Mouse (Mus musculus): ENCODE data around the gene Wsb2.
"Not testable (repeated sequence)": the region's sequence is repeated elsewhere in the genome, so short reads cannot be mapped to it uniquely, and the experiment has no call there.

The Wsb2 gene

GRCm38 (mm10) chr5:117357478-117358247 lies 559 bp downstream of the Wsb2 start:
- peak; percentile 34 to 45 for DNase-seq

- DNase-seq, result no peak
Observed at GRCm38 (mm10) chr5:117358248-117358630, 1.1 kb downstream of the Wsb2 start.

GRCm38 (mm10) chr5:117358725-117359124 lies 1.6 kb downstream of the Wsb2 start:
- DNase-seq, result peak; percentile 64 to 71

GRCm38 (mm10) chr5:117359497-117360227 lies 2.6 kb downstream of the Wsb2 start:
- no peak for DNase-seq

GRCm38 (mm10) chr5:117360228-117360515 lies 3.1 kb downstream of the Wsb2 start:
- DNase-seq, result no peak

- DNase-seq, result no peak
Observed at GRCm38 (mm10) chr5:117360631-117361541, 3.8 kb downstream of the Wsb2 start.

GRCm38 (mm10) chr5:117361590-117361989 lies 4.5 kb downstream of the Wsb2 start:
- no peak for DNase-seq

- DNase-seq, result peak in 1 of 2 experiments; percentile 32
Observed at GRCm38 (mm10) chr5:117363066-117363782, 6.1 kb downstream of the Wsb2 start.

- no peak for DNase-seq
Observed at GRCm38 (mm10) chr5:117364821-117365220, 7.7 kb downstream of the Wsb2 start.

- DNase-seq, result no peak
Observed at GRCm38 (mm10) chr5:117365904-117366561, 8.9 kb downstream of the Wsb2 start.

- no peak for DNase-seq
Observed at GRCm38 (mm10) chr5:117367206-117367605, 10.1 kb downstream of the Wsb2 start.

- DNase-seq, result no peak
Observed at GRCm38 (mm10) chr5:117370592-117370991, 13.5 kb downstream of the Wsb2 start.

- no peak for DNase-seq
Observed at GRCm38 (mm10) chr5:117373418-117373817, 16.3 kb downstream of the Wsb2 start.

GRCm38 (mm10) chr5:117374372-117375049 lies 17.4 kb downstream of the Wsb2 start:
- no peak for DNase-seq

- no peak for DNase-seq
Observed at GRCm38 (mm10) chr5:117376331-117376761, 19.2 kb downstream of the Wsb2 start.

- not testable (repeated sequence) for DNase-seq
Observed at GRCm38 (mm10) chr5:117377731-117378130, 20.6 kb downstream of the Wsb2 start.

GRCm38 (mm10) chr5:117380199-117380598 lies 23.1 kb downstream of the Wsb2 start:
- DNase-seq, result no peak

- DNase-seq, result no peak
Observed at GRCm38 (mm10) chr5:117381785-117382184, 24.7 kb downstream of the Wsb2 start.

- no peak for DNase-seq
Observed at GRCm38 (mm10) chr5:117383198-117383597, 26.1 kb downstream of the Wsb2 start.

GRCm38 (mm10) chr5:117388296-117388751 lies 31.2 kb downstream of the Wsb2 start:
- peak; percentile 47 to 59 for DNase-seq

GRCm38 (mm10) chr5:117388877-117389276 lies 31.8 kb downstream of the Wsb2 start, which contains the start of gene Rfc5:
Gene Rfc5, minus strand, starts transcription at chr5:117389047.
- peak; percentile 85 to 92 for DNase-seq
